Mouse (Mus musculus) brain, embryonic 14.5 days (tissue): ENCODE measurements around the gene Kmt5b. TPM values are rescaled to one million over a fixed set of nuclear protein-coding genes. Genes with fewer than 3 reads are reported as not detected.

Experiments used
- DNase-seq: peaks from one replicate; pipeline ENCODE4 v3.0.0-alpha.2; 2011; ENCODE audit warnings: low read depth
- CTCF ChIP-seq: fragments of 200-500 bp; IDR thresholded peaks from 2 replicates; pipeline ENCODE4 v1.5.1; 2012; ENCODE audit warnings: inconsistent platforms, mild to moderate bottlenecking, moderate library complexity, borderline replicate concordance; ENCODE audit not compliant: insufficient read depth, insufficient read length; ENCODE audit errors: extremely low read depth
- POLR2A ChIP-seq: fragments of 200-500 bp; IDR thresholded peaks from 2 replicates; pipeline ENCODE4 v1.6.1; 2012; ENCODE audit warnings: mild to moderate bottlenecking, inconsistent platforms, borderline replicate concordance; ENCODE audit not compliant: poor library complexity, insufficient read depth, insufficient read length, severe bottlenecking; ENCODE audit errors: extremely low read depth
- polyA plus RNA-seq: library from polyadenylated mRNA; depleted of rRNA; stranded (reverse); fragments of >200 nt; gene quantifications from 2 replicates; pipeline ENCODE4 v1.2.3, GENCODE M21; 2012

Kmt5b gene
- polyA plus RNA-seq, 1 experiment: 62.8 TPM

GRCm38 (mm10) chr19:3769533-3769932, 2.3 kb downstream of the Kmt5b start:
- TF ChIP-seq POLR2A: no peak
- no peak for TF ChIP-seq CTCF
- DNase-seq: no peak

GRCm38 (mm10) chr19:3774159-3774558, 6.9 kb downstream of the Kmt5b start:
- TF ChIP-seq POLR2A: no peak
- TF ChIP-seq CTCF: peak; percentile 25; the same call in 1 of the 2 replicates
- no peak for DNase-seq

- TF ChIP-seq POLR2A (no peak), CTCF (no peak)
- DNase-seq: no peak
Measured at GRCm38 (mm10) chr19:3778713-3779112, 11.5 kb downstream of the Kmt5b start.

GRCm38 (mm10) chr19:3790077-3790476, 22.9 kb downstream of the Kmt5b start:
- no peak for DNase-seq
- TF ChIP-seq POLR2A (no peak), CTCF (no peak)

- no peak for DNase-seq
- TF ChIP-seq POLR2A (no peak), CTCF (no peak)
Measured at GRCm38 (mm10) chr19:3805526-3805925, 38.3 kb downstream of the Kmt5b start.

- TF ChIP-seq POLR2A (no peak), CTCF (no peak)
- DNase-seq: no peak
Measured at GRCm38 (mm10) chr19:3810536-3811233, 43.5 kb downstream of the Kmt5b start.

- DNase-seq: no peak
Measured at GRCm38 (mm10) chr19:3814461-3814860, 47.2 kb downstream of the Kmt5b start.

GRCm38 (mm10) chr19:3815824-3816223, 48.6 kb downstream of the Kmt5b start:
- no peak for DNase-seq
- no peak for TF ChIP-seq POLR2A
- no peak for TF ChIP-seq CTCF

More at GRCm38 (mm10) chr19:3814461-3814860, 47.2 kb downstream of the Kmt5b start:
- TF ChIP-seq CTCF: no peak
- TF ChIP-seq POLR2A: no peak

- no peak for DNase-seq
- TF ChIP-seq CTCF (no peak), POLR2A (no peak)
Measured at GRCm38 (mm10) chr19:3819080-3819479, 51.9 kb downstream of the Kmt5b start.

- TF ChIP-seq POLR2A (no peak), CTCF (no peak)
- DNase-seq: no peak
Measured at GRCm38 (mm10) chr19:3819899-3820444, 52.8 kb downstream of the Kmt5b start.

GRCm38 (mm10) chr19:3825044-3825443, 57.8 kb downstream of the Kmt5b start:
- TF ChIP-seq CTCF (no peak), POLR2A (no peak)
- no peak for DNase-seq

GRCm38 (mm10) chr19:3829863-3830262, 62.6 kb downstream of the Kmt5b start:
- DNase-seq: no peak
- TF ChIP-seq CTCF: no peak
